Mouse (Mus musculus) yolk sac, embryonic 10.5 days (tissue): ENCODE measurements at regions not wholly inside any gene's neighbourhood (a gene's known extent, or its start where the extent isn't known, plus 50 kb on each side); places are given as distances from the start of the nearest gene placed in this dataset.

Experiments used
- DNase-seq: peaks from one replicate; pipeline ENCODE4 v3.0.0-alpha.2; 2017; ENCODE audit warnings: low spot score

DNA sequence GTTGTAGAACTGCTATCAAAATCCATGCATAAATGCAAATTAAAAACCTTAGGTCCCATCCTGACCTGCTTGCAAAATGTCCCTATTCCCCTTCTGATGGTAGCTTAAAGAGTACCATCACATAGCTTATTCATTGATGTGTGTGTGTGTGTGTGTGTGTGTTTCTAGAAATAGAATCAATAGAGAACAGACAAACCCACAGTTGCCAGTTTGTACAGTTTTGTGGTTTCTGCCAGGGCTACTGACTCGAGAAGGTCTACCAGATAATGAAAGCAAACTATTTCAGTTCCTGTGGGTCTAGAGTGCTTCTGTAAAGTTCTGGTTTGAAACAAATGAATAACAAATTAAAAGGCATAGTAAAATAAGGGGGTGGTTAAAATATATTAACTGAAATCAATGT lies 391.5 kb upstream of the Mef2c start:
- no peak for DNase-seq

DNA sequence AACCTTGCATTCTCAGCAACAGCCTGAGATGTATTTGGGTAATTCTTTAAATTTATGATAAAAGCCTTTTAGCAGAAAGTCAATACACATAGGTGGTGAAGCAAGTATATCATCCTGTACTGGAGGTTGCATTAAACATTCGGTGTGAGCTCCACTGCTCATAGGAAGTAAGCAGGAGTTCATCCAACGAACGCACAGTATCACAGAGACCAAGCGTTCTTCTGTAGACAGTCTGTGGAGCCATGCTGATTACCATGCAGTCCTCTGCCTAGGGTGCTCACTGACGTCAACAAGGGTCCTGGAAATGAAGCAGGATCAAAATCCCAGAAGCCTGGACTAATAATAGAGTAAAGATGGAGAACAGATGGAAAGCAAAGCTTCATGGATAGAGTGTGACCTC lies 391.1 kb upstream of the Mef2c start:
- DNase-seq = no peak

DNA sequence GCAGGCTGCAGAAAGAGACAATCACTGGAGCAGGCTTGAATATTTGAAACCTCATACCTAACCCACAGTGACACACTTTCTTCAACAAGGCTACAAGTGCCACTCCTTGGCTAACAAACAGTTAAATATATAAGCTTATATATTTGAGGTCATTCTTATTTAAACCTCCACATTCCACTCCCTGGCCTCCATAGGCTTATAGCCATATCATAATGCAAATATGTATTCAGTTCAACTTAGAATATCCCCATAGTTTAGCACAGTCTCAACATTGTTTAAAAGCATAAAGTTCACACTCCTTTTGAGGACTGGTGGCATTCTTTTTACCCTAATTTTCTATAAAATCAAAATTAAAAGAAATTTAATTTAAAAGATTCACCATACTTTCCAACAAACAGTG lies 390.0 kb upstream of the Mef2c start:
- DNase-seq = no peak

DNA sequence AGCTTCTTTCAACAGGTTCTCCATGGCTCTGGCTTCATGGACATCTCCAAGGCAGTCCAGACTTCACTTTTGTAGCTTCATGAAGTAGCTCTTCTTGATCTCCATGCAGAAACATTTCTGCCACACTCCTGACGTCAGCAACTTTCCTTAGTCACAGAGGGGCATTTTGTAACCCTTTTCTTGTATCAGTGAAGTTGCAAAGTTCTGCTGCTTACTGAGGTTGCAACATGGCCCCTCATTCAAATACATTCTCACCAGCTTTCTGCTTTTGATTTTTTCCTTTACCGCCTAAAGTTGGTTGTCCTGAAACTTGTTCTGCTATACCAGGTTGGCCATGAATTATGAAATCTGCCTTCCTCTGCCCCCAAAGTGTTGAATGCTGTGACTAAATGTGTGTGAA lies 389.4 kb upstream of the Mef2c start:
- DNase-seq = no peak

DNA sequence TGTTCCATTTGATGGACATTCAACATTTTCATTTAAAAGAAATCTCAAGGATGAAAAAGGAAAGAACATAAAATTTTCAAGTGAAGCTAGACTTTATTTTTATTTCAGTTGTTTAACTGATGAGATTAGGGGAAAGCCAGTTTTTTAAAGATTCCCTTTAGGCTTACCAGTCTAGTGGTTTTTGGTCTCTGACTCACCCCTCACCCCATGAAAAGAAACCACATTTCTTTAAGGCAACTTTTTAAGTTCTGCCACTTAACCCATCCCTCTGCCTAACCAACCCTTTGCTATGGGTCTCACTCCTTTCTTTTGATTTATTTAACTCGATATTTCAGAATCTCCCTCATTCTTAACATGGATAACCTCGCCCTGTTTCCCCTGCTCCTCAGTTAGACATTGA lies 388.1 kb upstream of the Mef2c start:
- no peak for DNase-seq

DNA sequence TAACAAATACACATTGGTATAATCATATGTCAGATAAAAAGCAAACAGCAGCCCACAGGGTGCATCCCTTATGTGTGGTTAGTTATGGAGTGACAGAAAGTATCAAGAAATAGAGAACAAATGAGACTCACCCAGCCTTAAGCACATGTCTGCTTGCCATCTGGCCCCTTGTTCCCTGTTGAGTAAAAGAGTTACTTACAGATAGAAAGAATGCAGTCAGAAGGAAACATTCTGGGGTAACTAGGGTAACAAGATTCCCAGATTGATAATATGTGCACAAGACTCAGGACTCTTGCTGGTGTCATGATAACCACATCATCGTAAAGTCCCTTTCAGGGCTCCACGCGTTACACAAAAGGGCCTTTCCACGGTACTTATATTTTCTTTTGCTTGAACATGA lies 383.5 kb upstream of the Mef2c start:
- no peak for DNase-seq

DNA sequence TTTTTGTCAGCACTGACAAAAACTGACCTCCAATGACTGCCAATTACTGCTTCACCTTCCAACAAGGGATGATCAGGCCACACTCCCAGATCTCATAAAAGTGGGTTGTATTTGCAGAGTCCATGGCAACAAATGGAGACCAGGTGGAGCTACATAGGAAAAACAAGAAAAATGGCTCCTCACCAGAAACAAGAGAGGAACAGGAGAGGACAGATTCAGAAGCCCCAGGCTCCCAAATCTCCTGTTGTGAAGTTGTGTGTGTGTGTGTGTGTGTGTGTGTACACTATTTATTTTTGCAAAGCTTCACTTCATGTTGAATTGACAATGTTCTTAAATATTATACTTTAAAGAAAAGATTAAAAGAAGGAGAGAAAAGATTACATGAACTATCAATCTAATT lies 380.2 kb upstream of the Mef2c start:
- no peak for DNase-seq

DNA sequence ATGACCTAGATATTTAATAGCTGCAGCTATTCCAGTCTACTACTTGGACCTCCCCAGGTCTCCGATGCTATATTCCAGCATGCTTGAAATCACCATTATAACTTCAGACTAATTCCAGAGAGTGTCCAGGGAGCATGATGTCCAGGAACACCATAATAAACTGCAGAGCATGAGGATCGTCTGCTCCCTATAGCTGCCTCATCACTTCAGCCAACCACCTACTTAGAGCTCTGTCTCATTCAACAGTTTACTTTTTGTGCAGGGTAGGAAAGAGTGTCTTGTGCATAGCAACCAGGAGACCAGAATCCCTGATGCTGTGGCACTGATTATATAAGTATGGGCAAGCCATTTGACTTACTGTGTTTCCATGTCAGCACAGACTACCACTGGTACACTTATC lies 379.2 kb upstream of the Mef2c start:
- DNase-seq = no peak

DNA sequence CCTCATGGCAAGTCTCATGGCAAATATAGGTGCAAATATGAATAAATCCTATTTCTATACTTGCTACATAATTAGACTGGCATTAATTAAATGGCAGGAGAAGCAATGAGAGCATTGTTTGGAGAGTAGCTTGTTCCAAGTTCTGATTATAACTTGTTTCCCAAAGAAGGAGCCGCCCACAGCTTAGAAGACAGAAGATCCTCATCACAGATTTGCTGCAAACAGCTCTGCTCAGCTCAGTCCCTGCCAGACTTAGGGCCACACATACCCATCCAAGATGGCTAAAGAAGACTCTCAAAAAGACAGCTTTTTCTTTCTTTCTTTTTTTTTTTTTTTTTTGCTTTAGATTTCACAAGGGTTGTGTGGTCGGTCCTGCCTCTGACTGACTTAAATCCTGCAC lies 377.4 kb upstream of the Mef2c start:
- DNase-seq = no peak

DNA sequence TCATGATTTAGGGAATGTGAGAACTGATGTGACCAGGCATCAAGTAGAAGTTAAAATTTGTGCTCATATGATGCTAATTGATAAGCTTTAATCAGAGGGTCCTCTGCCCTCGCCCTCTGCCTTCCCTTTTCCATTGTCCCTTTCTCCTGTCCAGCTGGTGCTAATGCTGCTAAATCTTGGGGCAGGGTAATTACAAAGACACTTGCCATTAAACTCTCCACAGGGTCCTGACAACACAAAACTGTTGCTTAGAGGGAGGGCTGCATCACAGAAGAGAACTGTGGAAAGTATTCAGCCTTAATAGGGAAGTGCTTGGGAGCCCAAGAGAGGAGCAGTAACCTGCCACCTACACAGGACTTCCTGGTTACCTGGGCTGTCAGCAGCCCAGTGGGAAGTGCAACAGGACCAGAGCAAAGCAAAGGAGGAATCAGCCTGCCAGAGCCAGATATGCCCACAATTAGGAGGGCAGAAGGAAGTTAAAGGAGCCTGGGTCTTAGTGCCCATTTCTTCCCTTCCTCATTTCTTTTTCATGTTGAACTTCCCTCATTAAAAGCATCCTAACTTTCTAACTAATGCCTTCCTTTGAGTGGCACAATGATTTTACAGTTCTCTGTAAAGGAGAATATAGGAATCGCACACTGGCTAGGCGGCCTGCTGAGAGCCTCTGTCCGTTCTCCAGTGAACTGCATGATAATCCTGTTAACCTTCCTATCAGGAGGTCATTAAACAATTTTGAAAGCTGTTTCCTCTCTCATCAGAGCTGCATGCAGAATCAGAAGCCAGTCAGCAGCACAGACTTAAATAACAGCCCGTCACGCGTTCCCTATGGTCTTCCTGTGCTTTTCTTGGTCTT lies 372.5 kb upstream of the Mef2c start:
- no peak for DNase-seq

DNA sequence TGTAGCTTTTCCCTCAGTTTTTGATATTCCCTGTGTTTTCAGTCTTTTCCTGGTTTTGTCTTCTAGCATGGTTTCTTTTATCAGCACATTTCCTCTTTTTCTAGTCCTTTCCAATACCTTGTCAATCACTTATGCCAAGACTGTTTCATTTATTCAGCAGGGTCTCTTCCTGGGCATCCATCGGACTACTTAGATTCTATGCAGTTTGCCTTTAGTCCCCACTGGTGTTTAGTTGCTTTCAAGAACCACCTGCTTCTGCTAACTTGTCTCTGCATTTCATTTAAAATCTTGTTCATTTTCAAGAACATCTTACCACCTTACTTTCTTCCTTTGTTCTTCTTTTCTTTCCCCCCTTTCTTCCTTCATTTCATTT lies 371.9 kb upstream of the Mef2c start:
- DNase-seq = no peak

DNA sequence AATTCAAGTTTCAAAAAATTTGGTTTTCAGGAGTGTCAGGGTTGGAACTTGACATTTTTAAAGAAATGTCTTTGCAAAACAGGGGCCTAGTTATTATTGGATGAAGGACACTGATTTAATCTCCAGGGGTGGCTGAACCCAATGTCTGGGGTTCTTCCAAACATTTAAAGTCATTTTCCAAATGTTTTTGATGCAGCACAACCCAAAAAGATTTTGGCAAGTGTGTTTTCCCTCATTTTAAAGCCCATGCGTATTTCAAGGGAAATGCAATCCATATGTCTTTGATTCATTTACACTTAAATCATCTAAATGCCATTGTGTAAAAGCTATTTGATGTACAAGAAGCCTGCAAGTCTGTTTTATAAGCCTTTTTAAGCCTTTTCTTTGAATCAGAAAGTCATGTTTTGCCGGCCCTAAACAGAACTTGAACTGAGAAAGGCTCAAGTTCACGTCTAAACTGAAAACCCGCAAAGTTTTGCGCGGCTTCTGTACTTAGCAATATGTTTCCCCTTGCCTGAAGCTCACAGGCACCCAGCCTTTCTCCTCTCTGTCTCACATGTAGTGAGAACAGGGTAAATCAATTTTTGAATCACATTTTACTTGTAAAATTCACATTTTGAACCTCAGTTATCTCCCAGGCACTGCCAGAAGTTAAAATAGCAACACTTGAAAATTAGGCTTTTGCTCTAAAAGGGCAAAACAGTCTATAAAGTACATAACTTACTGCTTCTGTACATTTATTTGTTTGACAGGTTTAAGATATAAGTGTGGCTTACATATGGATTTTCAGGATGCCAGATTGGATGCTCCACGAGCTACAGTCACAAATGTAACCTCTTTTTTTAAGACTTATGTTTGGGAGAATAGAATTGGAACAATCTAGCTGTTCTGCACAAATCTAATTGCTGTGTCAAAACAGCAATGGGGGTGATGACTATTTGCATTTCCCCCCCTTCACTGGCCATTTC lies 370.9 kb upstream of the Mef2c start:
- DNase-seq = no peak

DNA sequence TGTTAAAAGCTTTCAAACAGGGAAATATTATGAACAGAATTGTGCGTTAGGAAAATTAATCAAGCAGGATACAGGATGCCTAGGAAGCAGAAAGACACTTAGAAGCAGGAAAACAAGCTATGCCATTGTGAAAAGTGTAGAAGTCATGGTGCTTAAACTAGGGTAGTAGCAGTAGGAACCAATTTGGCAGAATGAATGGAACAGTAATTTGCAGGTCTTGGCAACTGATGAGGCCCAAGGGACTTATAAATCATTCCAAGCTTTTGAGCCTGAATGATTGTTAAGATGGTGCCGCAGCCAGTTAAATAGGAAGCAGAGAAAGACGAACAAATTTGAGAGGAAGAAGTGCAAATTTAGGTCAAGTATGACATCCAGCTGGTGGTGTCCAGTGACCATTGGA lies 360.5 kb upstream of the Mef2c start:
- no peak for DNase-seq

DNA sequence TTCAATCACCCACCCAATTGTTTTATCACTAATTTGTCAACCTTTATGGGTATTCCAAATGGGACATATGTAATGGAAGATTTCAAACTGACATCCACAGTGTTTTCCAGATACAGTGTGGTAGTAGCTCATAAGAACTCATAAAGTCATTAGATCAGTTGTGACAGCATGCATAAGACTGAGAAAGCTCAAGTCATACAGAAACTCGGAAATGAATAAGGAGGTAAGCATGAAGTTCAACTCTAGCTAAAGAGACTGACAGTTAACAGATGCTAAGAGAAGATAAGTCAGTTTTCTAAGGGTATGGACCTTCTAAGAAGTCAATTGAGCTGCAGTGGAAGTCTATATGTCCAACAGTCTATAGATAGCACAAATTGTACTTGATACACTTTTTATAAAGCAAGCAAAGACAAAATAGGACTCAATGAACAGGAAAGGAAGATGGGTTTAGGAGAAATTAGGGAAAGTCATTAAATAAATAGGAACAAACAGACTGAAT lies 349.2 kb upstream of the Mef2c start:
- DNase-seq = no peak

DNA sequence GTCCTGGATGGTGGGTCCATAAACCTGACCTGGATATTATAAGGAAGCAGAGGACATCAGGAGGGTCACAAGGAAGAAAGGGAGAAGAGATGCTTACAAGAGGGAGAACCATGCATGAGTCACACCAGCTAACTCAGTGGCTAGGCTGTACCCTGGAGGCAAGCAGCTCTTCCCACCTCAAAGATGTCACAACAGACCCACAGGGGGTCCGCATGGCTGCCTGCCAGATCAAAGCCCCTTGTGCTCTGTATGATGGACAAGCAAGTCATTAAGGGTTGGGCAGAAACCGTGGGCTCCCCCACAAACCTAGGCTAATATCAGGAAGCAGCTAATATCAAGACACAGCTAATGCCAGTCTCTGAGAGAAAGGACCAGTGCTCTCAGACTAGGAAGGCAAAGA lies 343.9 kb upstream of the Mef2c start:
- no peak for DNase-seq

DNA sequence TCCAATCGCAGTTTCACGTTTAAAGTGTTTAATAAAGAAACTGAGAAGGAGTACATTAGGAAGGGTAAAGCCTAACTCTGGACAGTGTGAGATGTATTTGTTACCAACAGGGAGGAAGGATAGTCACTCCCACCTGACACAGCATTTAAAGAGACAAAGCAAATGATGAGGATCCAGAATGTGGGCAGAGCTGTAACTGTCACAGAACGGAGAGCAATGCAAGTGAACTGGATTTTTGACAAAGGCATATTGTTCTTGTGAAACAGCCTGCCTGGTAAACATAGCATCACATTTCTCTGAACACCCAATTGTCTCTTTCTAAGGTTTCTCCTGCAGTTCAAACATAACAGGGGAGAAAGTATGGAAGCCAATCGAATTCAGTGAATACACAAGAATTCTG lies 341.1 kb upstream of the Mef2c start:
- DNase-seq = no peak

DNA sequence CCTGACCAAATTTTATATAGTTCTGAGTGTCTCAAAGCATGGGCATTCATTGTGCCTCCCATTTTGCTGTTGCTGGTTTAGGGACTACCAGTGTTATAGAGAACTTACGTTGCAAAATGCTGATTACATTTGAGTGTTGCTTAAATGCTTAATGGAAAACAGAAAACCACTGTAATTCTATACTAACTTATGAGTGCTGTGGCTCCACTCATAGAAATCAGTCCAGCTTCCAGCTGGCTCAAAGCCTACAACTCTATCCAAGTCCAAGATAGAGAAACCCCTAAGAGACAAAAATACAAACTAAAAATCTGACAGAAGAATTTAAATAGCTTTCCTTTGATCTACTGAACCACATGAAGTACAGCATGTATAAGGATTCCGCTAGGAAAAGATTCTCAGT lies 328.7 kb upstream of the Mef2c start:
- DNase-seq = no peak

DNA sequence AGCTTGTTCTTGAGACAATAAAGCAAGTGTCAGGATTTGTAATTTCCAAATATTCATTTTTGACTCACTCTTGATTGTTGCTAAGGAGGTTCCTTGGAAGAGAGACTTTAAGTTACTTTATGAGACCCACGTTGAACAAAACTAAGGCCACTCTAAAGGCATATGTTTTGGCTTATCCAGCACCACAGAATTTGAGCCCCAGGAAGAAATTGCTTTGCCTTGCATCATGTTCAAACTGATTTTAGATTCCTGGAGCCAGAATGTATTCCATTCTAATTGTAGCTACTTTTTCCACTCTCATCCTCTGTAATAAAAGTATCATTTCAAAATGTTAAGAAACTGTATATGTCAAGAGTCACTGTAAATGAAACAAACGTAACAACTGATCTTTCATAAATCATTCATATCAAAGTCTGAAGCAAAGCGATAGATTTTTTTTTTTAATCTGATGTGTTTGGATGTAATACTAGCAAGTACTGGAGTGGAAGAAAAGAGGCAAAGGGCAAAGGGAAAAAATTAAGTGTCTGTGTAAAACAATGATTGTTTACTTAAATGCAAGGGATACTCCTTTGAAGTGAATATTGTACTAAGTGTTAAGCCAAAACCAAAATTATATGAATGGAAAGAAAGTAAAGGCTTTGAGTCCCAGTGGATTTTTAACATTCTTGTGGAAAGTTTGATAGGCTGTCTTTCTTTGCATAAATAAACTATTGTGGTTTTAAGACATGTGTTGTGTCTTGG lies 301.7 kb upstream of the Mef2c start:
- no peak for DNase-seq

DNA sequence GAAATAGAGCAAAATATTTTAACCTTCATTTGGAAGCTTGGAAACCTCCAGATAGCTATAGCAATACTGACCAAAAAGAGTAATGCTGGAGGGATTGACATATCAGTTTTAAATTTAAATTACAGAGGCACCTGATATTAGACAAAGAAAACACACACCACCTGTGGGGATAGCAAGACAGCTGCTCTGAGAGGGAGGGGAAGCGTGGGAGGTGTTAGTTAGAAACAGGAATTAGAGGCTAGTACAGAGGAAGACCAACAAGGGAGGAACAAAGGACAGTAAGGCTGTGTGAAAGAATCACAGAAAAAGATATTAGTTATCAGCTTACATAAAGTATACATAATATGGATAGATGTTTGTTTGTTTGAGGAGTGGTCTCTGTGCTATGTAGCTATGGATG lies 297.2 kb upstream of the Mef2c start:
- no peak for DNase-seq

DNA sequence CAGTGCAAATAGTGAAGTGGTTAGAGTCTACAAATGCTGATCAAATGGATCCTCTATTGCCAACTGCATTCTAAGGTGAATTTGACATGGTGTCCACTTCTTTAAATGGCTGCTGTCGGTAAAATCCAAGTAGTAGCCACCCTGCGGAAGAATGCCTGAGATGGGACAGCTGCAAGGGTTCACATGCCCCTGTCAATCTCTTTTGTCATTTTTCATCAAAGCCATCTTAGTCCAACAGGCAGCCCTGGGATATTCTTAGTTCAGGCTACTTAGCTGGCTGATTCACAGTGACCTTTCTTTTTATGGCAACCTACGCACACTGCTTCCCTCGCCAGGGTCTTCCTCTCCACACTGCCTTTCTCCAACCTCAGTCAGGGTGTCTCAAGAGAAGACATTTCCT lies 296.3 kb upstream of the Mef2c start:
- no peak for DNase-seq

DNA sequence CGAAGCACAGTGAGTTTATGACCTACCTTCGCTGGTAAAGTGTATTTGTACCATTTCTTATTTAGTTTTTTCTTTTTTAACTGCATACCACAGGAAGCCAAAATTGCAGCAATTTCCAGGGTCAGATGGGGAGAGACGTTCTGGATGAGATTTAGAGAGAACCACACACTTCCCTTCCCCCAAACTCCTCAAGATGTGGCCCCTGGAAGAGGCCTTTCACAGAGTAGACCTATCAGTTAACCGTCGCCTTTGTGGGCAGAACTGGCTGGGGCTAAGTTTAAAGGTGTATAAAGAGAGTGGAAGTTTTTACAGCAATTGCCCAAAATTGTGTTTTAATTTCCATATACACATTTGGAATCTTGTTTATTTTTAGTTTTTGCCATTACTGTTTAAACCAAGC lies 295.7 kb upstream of the Mef2c start:
- no peak for DNase-seq

DNA sequence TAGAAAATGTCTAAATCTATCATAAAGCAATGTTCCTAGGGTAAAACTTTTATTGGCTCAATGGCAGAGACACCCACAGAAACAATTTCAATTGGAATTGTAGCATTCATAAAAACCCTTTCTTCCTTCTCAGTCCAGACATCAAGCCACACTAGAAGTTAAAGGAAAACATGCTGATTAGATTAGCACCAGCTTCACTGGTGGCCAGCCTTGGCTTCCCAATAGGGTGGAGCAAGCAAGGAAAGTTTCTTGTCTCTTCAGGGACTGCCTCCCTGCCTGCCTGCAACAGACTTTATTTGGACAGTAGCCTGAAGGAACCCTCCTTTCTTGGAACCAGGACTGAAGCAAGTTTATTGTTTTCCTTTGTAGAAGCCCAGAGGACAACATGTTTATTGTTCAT lies 289.0 kb upstream of the Mef2c start:
- no peak for DNase-seq

DNA sequence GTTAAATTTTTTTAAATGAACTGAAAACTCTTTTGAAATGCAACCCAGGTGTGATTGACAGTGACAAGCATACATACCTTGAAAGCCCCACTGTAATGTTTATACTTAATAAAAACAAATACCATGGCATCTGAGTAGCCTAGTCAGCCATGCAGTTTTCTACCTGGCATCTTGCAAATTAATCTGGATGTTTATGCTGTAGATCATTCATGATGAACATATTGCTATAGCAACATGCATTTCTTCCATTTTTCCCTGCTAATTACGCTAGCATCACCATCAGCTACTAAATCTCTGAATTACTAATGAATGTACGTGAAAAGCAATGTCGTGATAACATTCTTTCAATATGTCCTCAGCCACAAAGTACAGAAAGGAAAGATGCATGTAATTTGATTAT lies 287.4 kb upstream of the Mef2c start:
- DNase-seq = no peak
